Mouse (Mus musculus) MEL (cell line): Measurements from ENCODE around the gene Fam102a.

Source experiments
- BHLHE40 ChIP-seq: IDR thresholded peaks from 2 replicates; pipeline ENCODE4 v1.6.1; 2012; ENCODE audit warnings: low read depth, mild to moderate bottlenecking, inconsistent platforms, low read length, improper control_type of control experiment, borderline replicate concordance
- CTCF ChIP-seq, 3 experiments: IDR thresholded peaks in 2 of 3; conservative IDR thresholded peaks in 1 of 3; 2 replicates each; pipeline ENCODE4 v1.5.1; 2011 to 2012; ENCODE audit warnings: low read length in 3 of 3, low read depth in 2 of 3, mild to moderate bottlenecking in 2 of 3, improper control_type of control experiment in 1 of 3, inconsistent platforms in 1 of 3, mixed read lengths in 1 of 3, moderate library complexity in 1 of 3; ENCODE audit not compliant: control insufficient read depth in 1 of 3, insufficient read depth in 1 of 3, poor library complexity in 1 of 3, severe bottlenecking in 1 of 3
- EP300 ChIP-seq, 2 experiments: IDR thresholded peaks; 2 replicates each; pipeline ENCODE4 v1.6.1; 2011; ENCODE audit warnings: improper control_type of control experiment in 2 of 2, low read length in 2 of 2, low read depth in 1 of 2, mild to moderate bottlenecking in 1 of 2
- GABPA ChIP-seq: IDR thresholded peaks from 2 replicates; pipeline ENCODE4 v1.6.1; 2012; ENCODE audit warnings: low read depth, mild to moderate bottlenecking, inconsistent platforms, low read length, improper control_type of control experiment, moderate library complexity
- GATA1 ChIP-seq: IDR thresholded peaks from 2 replicates; pipeline ENCODE4 v1.6.1; 2011; ENCODE audit warnings: low read depth, low read length, improper control_type of control experiment
- MEF2A ChIP-seq: IDR thresholded peaks from 2 replicates; pipeline ENCODE4 v1.6.1; 2014; ENCODE audit warnings: low read depth, mild to moderate bottlenecking, inconsistent platforms, low read length, improper control_type of control experiment; ENCODE audit not compliant: poor library complexity, insufficient replicate concordance, severe bottlenecking; ENCODE audit errors: extremely low read depth
- NELFE ChIP-seq: IDR thresholded peaks from 2 replicates; pipeline ENCODE4 v1.6.1; 2011; ENCODE audit warnings: low read depth, low read length, improper control_type of control experiment
- POLR2A ChIP-seq, 2 experiments: IDR thresholded peaks; 2 replicates each; pipeline ENCODE4 v1.6.1; 2011 to 2012; ENCODE audit warnings: low read length in 2 of 2, mild to moderate bottlenecking in 2 of 2, control low read depth in 1 of 2, improper control_type of control experiment in 1 of 2, low read depth in 1 of 2, moderate library complexity in 1 of 2; ENCODE audit not compliant: control insufficient read depth in 1 of 2, insufficient read depth in 1 of 2, poor library complexity in 1 of 2
- RAD21 ChIP-seq: IDR thresholded peaks from 2 replicates; pipeline ENCODE4 v1.6.1; 2011; ENCODE audit warnings: mild to moderate bottlenecking, low read depth, low read length, improper control_type of control experiment
- RCOR1 ChIP-seq: IDR thresholded peaks from 2 replicates; pipeline ENCODE4 v1.6.1; 2012; ENCODE audit warnings: low read depth, mild to moderate bottlenecking, inconsistent platforms, low read length, improper control_type of control experiment
- SMC3 ChIP-seq: IDR thresholded peaks from 2 replicates; pipeline ENCODE4 v1.6.1; 2011; ENCODE audit warnings: low read depth, low read length, improper control_type of control experiment
- UBTF ChIP-seq: IDR thresholded peaks from 2 replicates; pipeline ENCODE4 v1.6.1; 2012; ENCODE audit warnings: low read depth, mild to moderate bottlenecking, inconsistent platforms, low read length, improper control_type of control experiment, moderate library complexity, borderline replicate concordance; ENCODE audit not compliant: insufficient read depth
- ZNF384 ChIP-seq: IDR thresholded peaks from 2 replicates; pipeline ENCODE4 v1.6.1; 2012; ENCODE audit warnings: low read depth, mild to moderate bottlenecking, inconsistent platforms, low read length, improper control_type of control experiment

DNA sequence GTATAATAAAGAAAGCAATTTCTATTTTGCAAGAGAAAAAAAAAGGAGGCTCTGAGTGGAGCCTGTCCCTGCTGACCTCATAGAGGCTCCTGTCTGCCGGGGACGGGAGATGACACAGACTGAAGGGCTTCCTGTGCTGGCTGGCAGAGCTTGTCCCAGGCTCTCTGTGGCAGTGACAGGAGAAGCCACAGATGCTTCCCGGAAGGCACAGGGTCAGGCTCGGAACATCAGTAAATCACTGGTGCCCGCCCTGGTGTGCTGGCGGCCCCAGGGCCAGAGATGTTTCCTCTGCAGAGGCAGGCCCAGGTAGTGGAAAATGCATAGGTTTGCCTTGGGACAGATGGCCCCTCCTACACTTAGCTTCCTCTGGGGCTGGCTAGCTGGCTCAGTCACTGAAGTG is 20.8 kb upstream of the Fam102a start:
- TF ChIP-seq CTCF (IDR thresholded peaks at IDR 0.05 in 2 of 3, conservative IDR thresholded peaks at IDR 0.05 in 1 of 3; ENCODE audit: control insufficient read depth in 1 of 3, insufficient read depth in 1 of 3, low read depth in 2 of 3, low read length in 3 of 3, poor library complexity in 1 of 3, severe bottlenecking in 1 of 3) (no peak), SMC3 (no peak), GATA1 (no peak), POLR2A (IDR thresholded peaks at IDR 0.05; ENCODE audit: control insufficient read depth in 1 of 2, insufficient read depth in 1 of 2, low read depth in 1 of 2, low read length in 2 of 2, poor library complexity in 1 of 2) (no peak), BHLHE40 (no peak), RCOR1 (no peak), GABPA (no peak), EP300 (IDR thresholded peaks at IDR 0.05; ENCODE audit: low read depth in 1 of 2, low read length in 2 of 2) (no peak), RAD21 (no peak), MEF2A (no peak), UBTF (no peak), NELFE (no peak), ZNF384 (no peak)
